Mouse (Mus musculus) cortical plate, adult 2 months (tissue): ENCODE measurements around the gene Trip12. TPM values are rescaled to one million over a fixed set of nuclear protein-coding genes. Genes with fewer than 3 reads are reported as not detected.

ENCODE experiments used
- H3K27ac ChIP-seq: fragments of 200-500 bp; 2 replicates; pipeline ENCODE4 v1.5.1; 2012; ENCODE audit warnings: low read length, control low read depth, inconsistent platforms; ENCODE audit not compliant: insufficient read depth
- H3K4me1 ChIP-seq: fragments of 200-500 bp; 2 replicates; pipeline ENCODE4 v1.6.1; 2011; ENCODE audit warnings: low read length; ENCODE audit not compliant: control insufficient read depth, insufficient read depth
- H3K4me3 ChIP-seq: fragments of 200-500 bp; 2 replicates; pipeline ENCODE4 v1.5.1; 2011; ENCODE audit warnings: mild to moderate bottlenecking, low read length, control low read depth; ENCODE audit not compliant: insufficient read depth
- CTCF ChIP-seq: fragments of 200-500 bp; IDR thresholded peaks from 2 replicates; pipeline ENCODE4 v1.5.1; 2011; ENCODE audit warnings: mild to moderate bottlenecking, control low read depth, low read length; ENCODE audit not compliant: insufficient read depth; ENCODE audit errors: extremely low read depth
- POLR2A ChIP-seq: fragments of 200-500 bp; IDR thresholded peaks from 2 replicates; pipeline ENCODE4 v1.6.1; 2011; ENCODE audit warnings: mild to moderate bottlenecking, low read length, control low read depth; ENCODE audit not compliant: insufficient read depth; ENCODE audit errors: extremely low read depth
- polyA plus RNA-seq: library from polyadenylated mRNA; depleted of rRNA; stranded (reverse); fragments of >200 nt; gene quantifications from 2 replicates; pipeline ENCODE4 v1.2.3, GENCODE M21; 2012

Gene Trip12
- polyA plus RNA-seq, 1 experiment = 78.2 TPM

GRCm38 (mm10) chr1:84847698-84848097 is 7.4 kb upstream of the Trip12 start:
- no peaks in the 10 kb centered on the region for H3K4me1 ChIP-seq
- TF ChIP-seq POLR2A (no peak), CTCF (no peak)
- no peak overlapping the region for H3K27ac ChIP-seq
- H3K4me3 ChIP-seq = no peak overlapping the region

- H3K4me1 ChIP-seq = no peaks in the 10 kb centered on the region
- TF ChIP-seq CTCF = no peak
- no peak for TF ChIP-seq POLR2A
- H3K27ac ChIP-seq = no peak overlapping the region
- H3K4me3 ChIP-seq = no peak overlapping the region
These were observed 3.0 kb upstream of the Trip12 start for GRCm38 (mm10) chr1:84843366-84843765.

- H3K27ac ChIP-seq = no peak overlapping the region
- no peaks in the 10 kb centered on the region for H3K4me1 ChIP-seq
- TF ChIP-seq POLR2A (no peak), CTCF (no peak)
- H3K4me3 ChIP-seq = no peak overlapping the region; the same call in 1 of the 2 replicates
These were observed 745 bp upstream of the Trip12 start for GRCm38 (mm10) chr1:84841061-84841460.

- no peaks in the 10 kb centered on the region for H3K4me1 ChIP-seq
- TF ChIP-seq POLR2A (peak; percentile 32; the same call in 1 of the 2 replicates), CTCF (no peak)
- H3K4me3 ChIP-seq = peak within 1 kb of the TSS; percentile 84
- H3K27ac ChIP-seq = peak within 1 kb of the TSS; percentile 95
These were observed 853 bp downstream of the Trip12 start, which contains the start of gene Fbxo36 for GRCm38 (mm10) chr1:84839309-84840017. TSS of gene Fbxo36 (plus strand) at chr1:84839841.

GRCm38 (mm10) chr1:84838621-84839151 is 1.6 kb downstream of the Trip12 start:
- TF ChIP-seq POLR2A (no peak), CTCF (no peak)

GRCm38 (mm10) chr1:84838156-84838555 is 2.2 kb downstream of the Trip12 start:
- Histone ChIP-seq H3K4me3 (peak overlapping the region; percentile 84), H3K4me1 (no peaks in the 10 kb centered on the region), H3K27ac (no peak overlapping the region)
- TF ChIP-seq CTCF (no peak), POLR2A (no peak)

More at GRCm38 (mm10) chr1:84838621-84839151, 1.6 kb downstream of the Trip12 start:
- Histone ChIP-seq H3K4me3 (peak overlapping the region; percentile 84), H3K27ac (peak overlapping the region; percentile 90), H3K4me1 (no peaks in the 10 kb centered on the region)

- no peak overlapping the region for H3K27ac ChIP-seq
- no peaks in the 10 kb centered on the region for H3K4me1 ChIP-seq
- H3K4me3 ChIP-seq = peak overlapping the region; percentile 84
- TF ChIP-seq CTCF = no peak
- no peak for TF ChIP-seq POLR2A
These were observed 2.7 kb downstream of the Trip12 start for GRCm38 (mm10) chr1:84837523-84838145.

- no peak overlapping the region for H3K27ac ChIP-seq
- no peak overlapping the region for H3K4me3 ChIP-seq
- no peak for TF ChIP-seq CTCF
- TF ChIP-seq POLR2A = no peak
- no peaks in the 10 kb centered on the region for H3K4me1 ChIP-seq
These were observed 15.2 kb downstream of the Trip12 start for GRCm38 (mm10) chr1:84825091-84825490.

- TF ChIP-seq CTCF (no peak), POLR2A (no peak)
These were observed 22.7 kb downstream of the Trip12 start for GRCm38 (mm10) chr1:84817596-84817995.

GRCm38 (mm10) chr1:84803788-84804187 is 36.5 kb downstream of the Trip12 start:
- H3K4me1 ChIP-seq = no peaks in the 10 kb centered on the region
- no peak overlapping the region for H3K4me3 ChIP-seq
- TF ChIP-seq POLR2A = no peak
- no peak for TF ChIP-seq CTCF

More at GRCm38 (mm10) chr1:84817596-84817995, 22.7 kb downstream of the Trip12 start:
- Histone ChIP-seq H3K4me1 (no peaks in the 10 kb centered on the region), H3K27ac (no peak overlapping the region), H3K4me3 (no peak overlapping the region)

More at GRCm38 (mm10) chr1:84803788-84804187, 36.5 kb downstream of the Trip12 start:
- H3K27ac ChIP-seq = no peak overlapping the region
